Mouse (Mus musculus) liver, postnatal 0 days (tissue): ENCODE results near the gene Cd93. TPM values are rescaled to one million over a fixed set of nuclear protein-coding genes. Genes with fewer than 3 reads are reported as not detected.

ENCODE experiments used
- ATAC-seq: fragments of 200-750 bp; cut with Nextera tagmentation; 2 replicates; pipeline ENCODE4 v1.8.0; 2017; ENCODE audit warnings: mild to moderate bottlenecking, moderate library complexity
- DNase-seq: peaks from one replicate; pipeline ENCODE4 v3.0.0-alpha.2; 2016
- H3K27ac ChIP-seq: fragments of 300-500 bp; sonication (generic); 2 replicates; pipeline ENCODE4 v1.5.1; 2014; ENCODE audit warnings: antibody characterized with exemption, moderate library complexity, mild to moderate bottlenecking, low read depth
- H3K27me3 ChIP-seq: fragments of 300-500 bp; sonication (generic); 2 replicates; pipeline ENCODE4 v1.6.1; 2014; ENCODE audit warnings: low read length, control low read depth, mixed read lengths; ENCODE audit not compliant: insufficient read depth
- H3K36me3 ChIP-seq: fragments of 300-500 bp; sonication (generic); replicated peaks from 2 replicates; pipeline ENCODE4 v1.6.1; 2014; ENCODE audit warnings: mild to moderate bottlenecking, control low read depth, low read length, moderate library complexity, mixed read lengths; ENCODE audit not compliant: insufficient read depth
- H3K4me1 ChIP-seq: fragments of 300-500 bp; sonication (generic); 2 replicates; pipeline ENCODE4 v1.6.1; 2014; ENCODE audit warnings: antibody characterized with exemption, mild to moderate bottlenecking, control low read depth; ENCODE audit not compliant: insufficient read depth
- H3K4me2 ChIP-seq: fragments of 300-500 bp; sonication (generic); 2 replicates; pipeline ENCODE4 v1.6.1; 2014; ENCODE audit warnings: low read depth, mild to moderate bottlenecking, low read length, moderate library complexity, mixed read lengths
- H3K4me3 ChIP-seq: fragments of 300-500 bp; sonication (generic); 2 replicates; pipeline ENCODE4 v1.5.1; 2014; ENCODE audit warnings: low read depth, low read length
- H3K9ac ChIP-seq: fragments of 300-500 bp; sonication (generic); replicated peaks from 2 replicates; pipeline ENCODE4 v1.6.1; 2014; ENCODE audit warnings: mild to moderate bottlenecking, moderate library complexity
- H3K9me3 ChIP-seq: fragments of 300-500 bp; sonication (generic); 2 replicates; pipeline ENCODE4 v1.6.1; 2016; ENCODE audit warnings: mild to moderate bottlenecking, control low read depth, low read length, mixed read lengths
- CTCF ChIP-seq: sonication (generic); IDR thresholded peaks from 2 replicates; pipeline ENCODE4 v1.5.1; 2016; ENCODE audit warnings: antibody characterized with exemption, low read depth
- EP300 ChIP-seq: IDR thresholded peaks from 2 replicates; pipeline ENCODE4 v1.6.1; 2016; ENCODE audit warnings: antibody characterized with exemption, low read depth, mild to moderate bottlenecking
- WGBS: fragments of 180-500 bp; shearing (Covaris S2); extraction: QIAGEN DNeasy Blood & Tissue Kit; methylation state at CpG from one replicate; pipeline ENCODE4 v1.1.7; 2014; ENCODE audit not compliant: insufficient replicate concordance; 5-methylcytosine and 5-hydroxymethylcytosine counted together
- polyA plus RNA-seq: library from polyadenylated mRNA; unstranded; fragments of >200 nt; fragmentation: Nextera tagmentation; extraction: Ambion mirVana; gene quantifications from 2 replicates; pipeline ENCODE4 v1.2.1, GENCODE M21; 2015

The Cd93 gene
- polyA plus RNA-seq, 1 experiment from 2014 or later = 3.3 TPM

- Histone ChIP-seq H3K27ac (no peak overlapping the region), H3K4me3 (no peak overlapping the region), H3K4me2 (no peak overlapping the region), H3K27me3 (no peaks in the 10 kb centered on the region), H3K4me1 (peaks cover 8% of the 10 kb centered on the region; the same call in 1 of the 2 replicates), H3K9me3 (no peaks in the 10 kb centered on the region), H3K9ac (no peak overlapping the region), H3K36me3 (no peaks in the 10 kb centered on the region)
- WGBS = 72% methylated on average over 3 of the region's 3 CpGs
- DNase-seq (no peak), ATAC-seq (0 out of 2 replicates have a peak, but pooled peaks have one; percentile 21)
- TF ChIP-seq CTCF = no peak
- no peak for TF ChIP-seq EP300
Measured at GRCm38 (mm10) chr2:148446446-148446845, 3.1 kb upstream of the Cd93 start.

GRCm38 (mm10) chr2:148445616-148446015 is 2.3 kb upstream of the Cd93 start:
- Histone ChIP-seq H3K9me3 (no peaks in the 10 kb centered on the region), H3K27ac (no peak overlapping the region), H3K36me3 (no peaks in the 10 kb centered on the region), H3K4me3 (no peak overlapping the region), H3K27me3 (no peaks in the 10 kb centered on the region), H3K4me2 (no peak overlapping the region), H3K4me1 (peaks cover 8% of the 10 kb centered on the region; the same call in 1 of the 2 replicates), H3K9ac (no peak overlapping the region)
- TF ChIP-seq EP300 (no peak), CTCF (no peak)
- 73% methylated on average over 1 of the region's 1 CpGs for WGBS
- ATAC-seq (no peak), DNase-seq (no peak)

GRCm38 (mm10) chr2:148444472-148444871 is 1.1 kb upstream of the Cd93 start:
- Histone ChIP-seq H3K4me2 (no peak overlapping the region), H3K27ac (no peak overlapping the region), H3K36me3 (no peaks in the 10 kb centered on the region), H3K4me1 (peaks cover 6% of the 10 kb centered on the region; the same call in 1 of the 2 replicates), H3K27me3 (no peaks in the 10 kb centered on the region), H3K9ac (no peak overlapping the region), H3K4me3 (no peak overlapping the region), H3K9me3 (no peaks in the 10 kb centered on the region)
- DNase-seq (no peak), ATAC-seq (no peak)
- TF ChIP-seq CTCF = no peak
- no peak for TF ChIP-seq EP300
- WGBS = 41% methylated on average over 1 of the region's 1 CpGs

- no peaks in the 10 kb centered on the region for H3K36me3 ChIP-seq
- peak overlapping the region; percentile 45 for H3K4me3 ChIP-seq
- peaks cover 6% of the 10 kb centered on the region; the same call in 1 of the 2 replicates for H3K4me1 ChIP-seq
- H3K27ac ChIP-seq = peak overlapping the region; percentile 82
- ATAC-seq (no peak), DNase-seq (no peak)
- H3K4me2 ChIP-seq = peak overlapping the region; percentile 62
- 51% methylated on average over 4 of the region's 4 CpGs for WGBS
- no peaks in the 10 kb centered on the region for H3K27me3 ChIP-seq
- TF ChIP-seq CTCF = no peak
- TF ChIP-seq EP300 = no peak
- peak overlapping the region; percentile 59 for H3K9ac ChIP-seq
- no peaks in the 10 kb centered on the region for H3K9me3 ChIP-seq
Measured at GRCm38 (mm10) chr2:148442710-148443109, 653 bp downstream of the Cd93 start.

GRCm38 (mm10) chr2:148442172-148442571 is 1.2 kb downstream of the Cd93 start:
- no peak for ATAC-seq
- H3K4me3 ChIP-seq = peak overlapping the region; percentile 45
- H3K4me1 ChIP-seq = peaks cover 6% of the 10 kb centered on the region; the same call in 1 of the 2 replicates
- peak overlapping the region; percentile 22; the same call in 1 of the 2 replicates for H3K27ac ChIP-seq
- no peaks in the 10 kb centered on the region for H3K9me3 ChIP-seq
- TF ChIP-seq EP300 (no peak), CTCF (no peak)
- 44% methylated on average over 4 of the region's 4 CpGs for WGBS
- DNase-seq = no peak
- H3K27me3 ChIP-seq = no peaks in the 10 kb centered on the region
- peak overlapping the region; percentile 59; the same call in 1 of the 2 replicates for H3K9ac ChIP-seq
- H3K4me2 ChIP-seq = peak overlapping the region; percentile 62
- H3K36me3 ChIP-seq = no peaks in the 10 kb centered on the region

- peak overlapping the region; percentile 45 for H3K4me3 ChIP-seq
- H3K9me3 ChIP-seq = no peaks in the 10 kb centered on the region
- peak overlapping the region; percentile 59 for H3K9ac ChIP-seq
- 46% methylated on average over 10 of the region's 10 CpGs for WGBS
- H3K4me2 ChIP-seq = peak overlapping the region; percentile 62
- ATAC-seq (no peak), DNase-seq (no peak)
- no peak for TF ChIP-seq EP300
- peaks cover 6% of the 10 kb centered on the region; the same call in 1 of the 2 replicates for H3K4me1 ChIP-seq
- H3K36me3 ChIP-seq = no peaks in the 10 kb centered on the region
- H3K27me3 ChIP-seq = no peaks in the 10 kb centered on the region
- peak overlapping the region; percentile 22; the same call in 1 of the 2 replicates for H3K27ac ChIP-seq
Measured at GRCm38 (mm10) chr2:148441421-148441820, 1.9 kb downstream of the Cd93 start.
